Mouse (Mus musculus) hindbrain, postnatal 0 days (tissue): ENCODE data around the gene F7. TPM values are rescaled to one million over a fixed set of nuclear protein-coding genes. Genes with fewer than 3 reads are reported as not detected.
A peak's percentile ranks its signal among the peaks of the same experiment; 100 is the strongest.

Experiments used
- ATAC-seq: fragments of 200-750 bp; cut with Nextera tagmentation; 2 replicates; pipeline ENCODE4 v1.8.0; 2017; ENCODE audit warnings: mild to moderate bottlenecking, moderate TSS enrichment, moderate library complexity
- DNase-seq: peaks from one replicate; pipeline ENCODE4 v3.0.0-alpha.2; 2015; ENCODE audit warnings: low spot score
- H3K27ac ChIP-seq: fragments of 300-500 bp; sonication (generic); 2 replicates; pipeline ENCODE4 v1.5.1; 2014; ENCODE audit warnings: mild to moderate bottlenecking
- H3K27me3 ChIP-seq: fragments of 300-500 bp; sonication (generic); 2 replicates; pipeline ENCODE4 v1.6.1; 2014; ENCODE audit warnings: low read length, mixed read lengths; ENCODE audit not compliant: insufficient read depth
- H3K36me3 ChIP-seq: fragments of 300-500 bp; sonication (generic); 2 replicates; pipeline ENCODE4 v1.6.1; 2014; ENCODE audit warnings: low read length, mixed read lengths; ENCODE audit not compliant: insufficient read depth
- H3K4me1 ChIP-seq: fragments of 300-500 bp; sonication (generic); 2 replicates; pipeline ENCODE4 v1.6.1; 2014; ENCODE audit warnings: antibody characterized with exemption, low read length, mixed read lengths; ENCODE audit not compliant: insufficient read depth
- H3K4me2 ChIP-seq: fragments of 300-500 bp; sonication (generic); 2 replicates; pipeline ENCODE4 v1.6.1; 2014; ENCODE audit warnings: low read depth, mild to moderate bottlenecking, low read length, moderate library complexity, mixed read lengths
- H3K4me3 ChIP-seq: fragments of 300-500 bp; sonication (generic); 2 replicates; pipeline ENCODE4 v1.5.1; 2014; ENCODE audit warnings: low read length
- H3K9ac ChIP-seq: fragments of 300-500 bp; sonication (generic); replicated peaks from 2 replicates; pipeline ENCODE4 v1.6.1; 2014; ENCODE audit warnings: mild to moderate bottlenecking, low read length, moderate library complexity, mixed read lengths
- H3K9me3 ChIP-seq: fragments of 300-500 bp; sonication (generic); 2 replicates; pipeline ENCODE4 v1.6.1; 2016; ENCODE audit warnings: low read length, mixed read lengths
- CTCF ChIP-seq: IDR thresholded peaks from 2 replicates; pipeline ENCODE4 v1.5.1; 2016; ENCODE audit warnings: antibody characterized with exemption, control low read depth, low read depth
- WGBS: fragments of 180-500 bp; shearing (Covaris S2); extraction: QIAGEN DNeasy Blood & Tissue Kit; methylation state at CpG from one replicate; pipeline ENCODE4 v1.1.7; 2014; 5-methylcytosine and 5-hydroxymethylcytosine counted together
- polyA plus RNA-seq: library from polyadenylated mRNA; unstranded; fragments of >200 nt; fragmentation: Nextera tagmentation; extraction: Ambion mirVana; gene quantifications from 2 replicates; pipeline ENCODE4 v1.2.1, GENCODE M21; 2015
- total RNA-seq: library from RNA; depleted of rRNA; stranded (reverse); fragments of >200 nt; gene quantifications from 2 replicates; pipeline ENCODE4 v1.2.3, GENCODE M21; 2014

F7 gene
- total and polyA plus RNA-seq, 2 experiments from 2014 or later: 0.10 TPM; not detected in 1

DNA sequence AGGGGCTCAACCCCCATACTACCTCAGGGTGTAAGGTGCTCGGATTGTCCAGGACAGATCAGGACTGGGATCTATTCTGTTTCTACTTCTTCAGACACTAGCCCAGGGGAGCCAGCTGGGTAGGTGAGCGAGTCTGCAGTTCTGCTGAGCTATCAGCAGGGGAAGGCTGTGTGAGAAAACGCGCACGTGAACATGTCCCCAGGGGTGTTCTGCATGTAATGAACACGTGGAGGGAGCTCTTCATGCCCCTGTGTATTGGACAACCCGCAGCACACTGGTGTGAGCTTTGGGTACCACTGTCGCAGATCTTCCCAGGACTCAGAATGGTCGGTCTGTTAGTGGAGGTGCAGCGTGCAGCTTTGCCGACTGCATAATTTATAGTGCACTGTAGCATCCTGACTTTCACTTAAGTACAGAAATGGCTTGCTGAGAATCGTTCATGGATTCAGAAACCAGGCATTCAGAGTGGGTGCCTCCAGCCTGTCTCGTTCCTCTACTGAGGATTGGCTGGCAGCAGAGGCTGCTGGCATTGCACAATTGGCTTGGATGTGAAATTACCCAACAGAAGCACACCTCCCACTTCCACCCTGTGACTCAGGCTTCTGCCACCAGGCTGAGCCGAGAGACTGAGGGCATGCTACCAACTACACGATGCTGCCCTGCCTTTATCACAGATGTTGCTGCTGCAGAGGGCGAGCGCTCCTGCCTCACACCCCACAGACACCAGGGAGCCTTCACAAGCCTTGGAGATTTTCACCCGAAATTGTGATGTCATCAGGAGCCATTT, 42.0 kb upstream of the F7 start:
- Histone ChIP-seq H3K36me3 (peaks cover 29% of the 10 kb centered on the region), H3K4me3 (no peak overlapping the region), H3K9ac (no peak overlapping the region), H3K27me3 (no peaks in the 10 kb centered on the region), H3K27ac (no peak overlapping the region; the same call in 1 of the 2 replicates), H3K4me2 (no peak overlapping the region), H3K4me1 (no peaks in the 10 kb centered on the region), H3K9me3 (no peaks in the 10 kb centered on the region)
- peak; percentile 9; the same call in 1 of the 2 replicates for TF ChIP-seq CTCF
- DNase-seq: peak; percentile 54
- 73% methylated on average over 18 of the region's 18 CpGs for WGBS
- peak; percentile 71; the same call in 1 of the 2 replicates for ATAC-seq

GRCm38 (mm10) chr8:12984601-12985243, 41.1 kb upstream of the F7 start:
- H3K4me2 ChIP-seq: no peak overlapping the region
- H3K36me3 ChIP-seq: peaks cover 27% of the 10 kb centered on the region

DNA sequence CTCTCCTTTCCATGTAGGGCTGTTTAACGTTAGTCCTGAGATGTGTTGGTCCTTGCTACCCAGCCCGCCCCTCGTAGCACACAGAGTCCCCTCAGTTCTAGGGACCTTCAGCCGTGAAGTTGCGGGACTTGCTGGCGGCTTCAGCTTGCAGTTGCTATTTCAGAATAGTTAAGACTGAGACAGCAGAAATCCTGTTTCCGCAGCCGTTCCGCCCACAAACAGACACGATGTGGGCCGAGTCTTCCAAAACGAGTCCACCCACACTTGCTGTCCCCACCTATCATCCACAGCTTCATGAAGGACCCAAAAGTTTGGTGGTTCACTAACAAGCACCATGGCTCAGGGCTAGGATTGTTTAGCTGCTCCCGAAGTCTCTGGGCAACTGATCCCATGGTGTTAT, 40.6 kb upstream of the F7 start:
- H3K4me3 ChIP-seq: no peak overlapping the region
- 91% methylated on average over 13 of the region's 13 CpGs for WGBS
- no peaks in the 10 kb centered on the region for H3K4me1 ChIP-seq
- no peaks in the 10 kb centered on the region for H3K9me3 ChIP-seq
- H3K27ac ChIP-seq: no peak overlapping the region
- no peak overlapping the region for H3K4me2 ChIP-seq
- H3K36me3 ChIP-seq: peaks cover 27% of the 10 kb centered on the region
- no peak overlapping the region for H3K9ac ChIP-seq
- TF ChIP-seq CTCF: no peak
- no peak for ATAC-seq
- no peaks in the 10 kb centered on the region for H3K27me3 ChIP-seq
- DNase-seq: no peak

More at GRCm38 (mm10) chr8:12984601-12985243, 41.1 kb upstream of the F7 start:
- no peak for TF ChIP-seq CTCF
- Histone ChIP-seq H3K9ac (no peak overlapping the region), H3K27ac (no peak overlapping the region), H3K4me1 (no peaks in the 10 kb centered on the region), H3K27me3 (no peaks in the 10 kb centered on the region), H3K9me3 (no peaks in the 10 kb centered on the region), H3K4me3 (no peak overlapping the region)
- WGBS: 91% methylated on average over 17 of the region's 17 CpGs
- no peak for ATAC-seq
- no peak for DNase-seq

- ATAC-seq (no peak), DNase-seq (no peak)
- H3K36me3 ChIP-seq: peaks cover 36% of the 10 kb centered on the region
- H3K27ac ChIP-seq: no peak overlapping the region
- 73% methylated on average over 8 of the region's 8 CpGs for WGBS
- no peak overlapping the region for H3K4me2 ChIP-seq
- H3K9me3 ChIP-seq: no peaks in the 10 kb centered on the region
- no peaks in the 10 kb centered on the region for H3K27me3 ChIP-seq
- no peaks in the 10 kb centered on the region for H3K4me1 ChIP-seq
- TF ChIP-seq CTCF: no peak
- no peak overlapping the region for H3K4me3 ChIP-seq
- H3K9ac ChIP-seq: no peak overlapping the region
These were observed 38.3 kb upstream of the F7 start for GRCm38 (mm10) chr8:12987571-12987970.

DNA sequence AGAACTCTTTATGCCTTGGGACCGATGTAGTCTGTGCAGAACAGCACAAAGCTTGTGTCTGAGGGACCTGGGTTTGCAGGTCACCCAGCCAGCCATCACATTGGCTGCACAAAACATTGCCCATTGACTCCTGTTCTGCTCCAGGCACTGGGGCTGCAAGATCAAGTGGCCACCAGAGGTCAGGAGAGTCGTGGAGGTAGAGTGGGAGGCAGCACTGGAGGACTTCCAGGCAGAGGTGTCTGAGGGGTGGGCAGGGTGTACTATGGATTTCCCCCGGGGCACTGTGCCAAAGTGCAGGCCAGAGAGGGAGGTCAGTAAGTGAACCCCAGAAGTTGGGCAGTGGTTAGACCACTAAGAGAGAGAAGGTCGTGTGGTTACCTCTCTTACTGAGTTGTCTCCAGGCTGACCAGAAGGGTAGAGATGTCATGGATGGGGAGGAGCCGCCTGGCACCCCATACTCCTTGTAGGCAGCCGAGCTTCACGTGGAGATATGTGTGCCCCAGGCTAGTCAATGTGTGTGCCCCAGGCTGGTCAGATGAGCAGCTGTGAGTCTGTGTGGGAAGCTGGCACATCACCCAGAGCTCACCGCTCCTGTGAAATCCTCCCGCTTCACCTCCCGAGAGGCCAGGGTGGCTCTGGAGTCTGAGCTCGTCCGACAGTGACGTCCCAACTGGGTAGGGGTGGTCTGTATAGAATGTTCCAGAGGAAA, 37.0 kb upstream of the F7 start:
- TF ChIP-seq CTCF: peak; percentile 19; the same call in 1 of the 2 replicates
- no peak for ATAC-seq
- WGBS: 77% methylated on average over 13 of the region's 13 CpGs
- Histone ChIP-seq H3K4me1 (no peaks in the 10 kb centered on the region), H3K4me3 (no peak overlapping the region), H3K27ac (no peak overlapping the region), H3K9ac (no peak overlapping the region), H3K9me3 (no peaks in the 10 kb centered on the region), H3K4me2 (no peak overlapping the region), H3K36me3 (peaks cover 42% of the 10 kb centered on the region), H3K27me3 (no peaks in the 10 kb centered on the region)
- DNase-seq: no peak

GRCm38 (mm10) chr8:12991411-12991810, 34.4 kb upstream of the F7 start:
- H3K36me3 ChIP-seq: peaks cover 45% of the 10 kb centered on the region

More at GRCm38 (mm10) chr8:12991411-12991810, 34.4 kb upstream of the F7 start:
- Histone ChIP-seq H3K4me2 (no peak overlapping the region), H3K4me1 (no peaks in the 10 kb centered on the region), H3K27me3 (no peaks in the 10 kb centered on the region), H3K9me3 (no peaks in the 10 kb centered on the region), H3K9ac (no peak overlapping the region), H3K27ac (no peak overlapping the region), H3K4me3 (no peak overlapping the region)
- TF ChIP-seq CTCF: no peak
- ATAC-seq: no peak
- DNase-seq: no peak
- WGBS: 77% methylated on average over 10 of the region's 10 CpGs
